Mouse (Mus musculus) frontal cortex, adult 2 months (tissue): ENCODE results near the gene Olfr730. TPM values are rescaled to one million over a fixed set of nuclear protein-coding genes. Genes with fewer than 3 reads are reported as not detected.

ENCODE experiments used
- DNase-seq, 2 experiments: peaks; one replicate each; pipeline ENCODE4 v3.0.0; 2022; ENCODE audit warnings: low spot score in 1 of 2; ENCODE audit errors: extremely low spot score in 1 of 2
- polyA plus RNA-seq: library from polyadenylated mRNA; depleted of rRNA; stranded (reverse); fragments of >200 nt; gene quantifications from 2 replicates; pipeline ENCODE4 v1.2.3, GENCODE M21; 2012; rRNA removed

The Olfr730 gene
- 0.02 TPM in 1 of 2 replicates, not detected in the other for polyA plus RNA-seq

DNA sequence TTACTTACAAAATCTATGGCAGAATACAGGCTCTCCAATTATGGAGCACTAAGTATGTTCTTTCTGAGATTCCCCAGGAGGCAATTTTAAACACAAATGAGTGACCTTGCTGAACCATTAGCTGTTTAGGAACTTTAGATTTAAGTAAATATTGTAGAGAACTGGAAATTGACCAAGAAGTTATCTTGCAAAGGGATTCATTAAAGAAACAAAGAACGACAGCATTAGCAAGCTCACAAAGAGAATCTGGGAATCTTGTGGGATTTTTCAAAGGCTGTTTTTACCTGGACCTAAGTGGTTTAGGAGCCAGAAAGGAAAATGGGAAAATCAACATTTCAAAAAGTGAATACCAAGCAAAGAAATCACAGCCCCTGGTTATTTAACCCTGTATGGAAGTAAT, at the start of gene Olfr730:
Gene Olfr730, minus strand, starts transcription at position 101 of the 400 bp plus-strand sequence.
- DNase-seq, result no peak

DNA sequence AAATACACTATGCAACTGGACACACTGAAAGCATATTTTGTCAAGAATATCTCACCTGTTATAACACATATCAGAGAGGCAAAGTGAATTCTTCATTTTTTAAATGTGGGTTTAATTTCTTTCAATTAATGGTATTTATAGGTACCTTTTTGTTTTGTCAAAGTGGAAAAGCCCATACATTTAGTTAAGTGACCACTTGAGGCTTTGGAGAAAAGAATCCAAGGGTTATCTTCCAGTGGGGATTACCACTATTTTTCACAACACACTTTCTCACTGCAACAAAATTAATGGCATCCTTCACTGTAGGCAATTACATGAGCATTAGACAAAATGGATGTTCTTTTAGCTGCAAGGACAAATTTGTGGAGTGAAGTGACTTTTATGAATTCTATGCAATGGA, 35.2 kb downstream of the Olfr730 start, which contains the start of gene Olfr729:
Gene Olfr729, minus strand, starts transcription at position 101 of the 400 bp plus-strand sequence.
- DNase-seq, result no peak

DNA sequence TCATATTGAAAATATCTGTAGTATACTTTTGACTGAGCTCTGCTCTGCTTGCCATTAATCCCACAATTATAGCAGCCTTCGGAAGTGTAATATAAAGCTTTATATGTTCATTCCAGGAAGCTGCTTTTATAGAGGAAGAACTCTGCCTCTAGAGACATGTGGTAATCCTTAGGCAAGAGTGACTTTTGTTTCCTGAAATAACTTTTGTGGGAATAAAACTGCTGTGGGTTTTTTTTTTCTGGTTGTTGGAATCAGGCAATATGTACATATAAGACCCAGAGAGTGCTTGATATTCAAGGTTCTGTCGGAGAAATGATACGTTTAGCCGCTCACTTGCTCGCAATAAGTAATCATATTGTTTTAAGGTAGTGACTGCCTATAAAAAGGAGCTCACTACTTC, 45.4 kb downstream of the Olfr730 start, which contains the start of gene Olfr728:
Gene Olfr728, minus strand, starts transcription at position 101 of the 400 bp plus-strand sequence.
- no peak for DNase-seq

Other genes starting within 250 kb of the Olfr730 start
- gene Olfr724, start 224.9 kb downstream of the Olfr730 start, polyA plus RNA-seq, result not detected in 2 replicates
- gene Olfr725, start 147.8 kb downstream of the Olfr730 start, polyA plus RNA-seq, result not detected in 2 replicates
- gene Olfr726, start 97.2 kb downstream of the Olfr730 start, polyA plus RNA-seq, result 0.06 TPM in 1 of 2 replicates, not detected in the other
- gene Olfr727, start 65.0 kb downstream of the Olfr730 start, polyA plus RNA-seq, result 0.08 TPM in 1 of 2 replicates, not detected in the other
- gene Olfr728, start 45.5 kb downstream of the Olfr730 start, polyA plus RNA-seq, result not detected in 2 replicates
- not detected in 2 replicates for gene Olfr729, start 35.3 kb downstream of the Olfr730 start, polyA plus RNA-seq
- gene Olfr731, start 53.7 kb upstream of the Olfr730 start, polyA plus RNA-seq, result not detected in 2 replicates
- not detected in 2 replicates for gene Olfr732, start 96.0 kb upstream of the Olfr730 start, polyA plus RNA-seq
- not detected in 2 replicates for gene Olfr733, start 113.3 kb upstream of the Olfr730 start, polyA plus RNA-seq
- gene Olfr734, start 138.6 kb upstream of the Olfr730 start, polyA plus RNA-seq, result not detected in 2 replicates
- not detected in 2 replicates for gene Olfr735, start 160.7 kb upstream of the Olfr730 start, polyA plus RNA-seq
- gene Tlr11, start 169.7 kb upstream of the Olfr730 start, polyA plus RNA-seq, result not detected in 2 replicates
- gene Olfr736, start 193.0 kb upstream of the Olfr730 start, polyA plus RNA-seq, result not detected in 2 replicates
- gene Olfr738, start 219.4 kb upstream of the Olfr730 start, polyA plus RNA-seq, result not detected in 2 replicates
- not detected in 2 replicates for gene Olfr739, start 230.4 kb upstream of the Olfr730 start, polyA plus RNA-seq